Mouse (Mus musculus) bone marrow macrophage, adult 2 months (primary cell): ENCODE measurements around the gene Krt71. TPM values are rescaled to one million over a fixed set of nuclear protein-coding genes. Genes with fewer than 3 reads are reported as not detected.

ENCODE experiments used
- H3K27ac ChIP-seq: 2 replicates; pipeline ENCODE4 v1.5.1; 2012; ENCODE audit warnings: low read depth, low read length; ENCODE audit not compliant: insufficient read depth
- H3K4me1 ChIP-seq: 2 replicates; pipeline ENCODE4 v1.6.1; 2012; ENCODE audit warnings: low read length; ENCODE audit not compliant: control insufficient read depth, insufficient read depth
- H3K4me3 ChIP-seq: 2 replicates; pipeline ENCODE4 v1.5.1; 2012; ENCODE audit warnings: mild to moderate bottlenecking, low read length, moderate library complexity; ENCODE audit not compliant: insufficient read depth
- CTCF ChIP-seq: IDR thresholded peaks from 2 replicates; pipeline ENCODE4 v1.5.1; 2012; ENCODE audit warnings: low read depth, mild to moderate bottlenecking, low read length, moderate library complexity
- POLR2A ChIP-seq: IDR thresholded peaks from 2 replicates; pipeline ENCODE4 v1.6.1; 2012; ENCODE audit warnings: mild to moderate bottlenecking, low read depth, low read length, borderline replicate concordance
- polyA plus RNA-seq: library from polyadenylated mRNA; stranded (reverse); fragments of >200 nt; gene quantifications from 2 replicates; pipeline ENCODE4 v1.2.4, GENCODE M21; 2012; ENCODE audit not compliant: missing spikeins, insufficient read depth, insufficient read length

Gene Krt71
- polyA plus RNA-seq, 1 experiment = not detected

GRCm38 (mm10) chr15:101714356-101714755 lies 28.6 kb downstream of the Krt71 start:
- no peaks in the 10 kb centered on the region for H3K4me1 ChIP-seq
- H3K4me3 ChIP-seq = no peak overlapping the region
- no peak overlapping the region for H3K27ac ChIP-seq
- TF ChIP-seq CTCF = no peak

DNA sequence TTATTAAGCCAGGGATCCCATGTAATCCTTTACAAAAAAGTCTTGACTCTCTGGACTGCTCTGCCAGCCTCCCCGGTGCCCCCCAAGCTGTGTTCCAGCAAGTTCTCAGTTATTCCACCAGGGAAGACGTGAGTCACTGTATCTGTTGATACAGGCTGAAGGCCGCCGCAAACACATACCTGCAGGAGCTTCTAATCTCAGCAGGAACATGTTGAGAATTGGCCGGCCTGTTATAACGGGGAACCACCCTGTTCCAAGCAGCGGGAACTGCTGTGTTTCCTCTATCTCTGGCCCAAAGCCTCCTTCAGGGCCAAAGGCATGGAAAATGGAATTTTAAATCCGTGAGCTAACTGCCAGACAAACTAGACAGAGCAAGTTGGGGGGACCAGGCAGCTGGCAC lies 29.2 kb downstream of the Krt71 start:
- TF ChIP-seq CTCF = no peak
- no peak for TF ChIP-seq POLR2A
- Histone ChIP-seq H3K4me1 (no peaks in the 10 kb centered on the region), H3K27ac (no peak overlapping the region), H3K4me3 (no peak overlapping the region)

GRCm38 (mm10) chr15:101712720-101713119 lies 30.2 kb downstream of the Krt71 start, which contains the start of gene Krt5:
Krt5 (minus strand) TSS chr15:101712898.
- no peak within 1 kb of the TSS for H3K4me3 ChIP-seq
- no peaks in the 10 kb centered on the region for H3K4me1 ChIP-seq
- TF ChIP-seq POLR2A (no peak), CTCF (no peak)
- H3K27ac ChIP-seq = no peak within 1 kb of the TSS

GRCm38 (mm10) chr15:101708683-101709082 lies 34.2 kb downstream of the Krt71 start:
- TF ChIP-seq POLR2A (no peak), CTCF (no peak)
- Histone ChIP-seq H3K4me1 (no peaks in the 10 kb centered on the region), H3K4me3 (no peak overlapping the region), H3K27ac (no peak overlapping the region)

DNA sequence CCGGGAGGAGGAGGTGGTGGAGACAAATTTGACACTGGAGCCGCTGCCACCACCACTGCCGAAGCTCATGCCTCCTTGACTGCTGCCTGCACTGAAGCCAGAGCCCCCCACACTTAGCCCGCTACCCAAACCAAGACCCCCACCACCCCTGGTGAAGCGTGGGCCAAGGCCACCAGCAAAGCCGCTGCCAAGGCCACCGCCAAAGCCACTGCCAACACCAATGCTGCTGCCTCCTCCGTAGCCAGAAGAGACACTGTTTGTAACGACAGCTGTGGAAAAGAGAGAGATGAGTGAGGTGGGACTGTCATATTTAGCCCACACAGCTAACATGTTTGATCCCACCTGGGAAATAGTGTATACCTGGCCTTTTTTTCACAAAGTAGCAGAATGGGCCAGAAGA lies 35.5 kb downstream of the Krt71 start:
- TF ChIP-seq CTCF = no peak
- no peak for TF ChIP-seq POLR2A
- no peak overlapping the region for H3K4me3 ChIP-seq
- no peaks in the 10 kb centered on the region for H3K4me1 ChIP-seq
- no peak overlapping the region for H3K27ac ChIP-seq

GRCm38 (mm10) chr15:101704066-101704465 lies 38.8 kb downstream of the Krt71 start:
- no peak for TF ChIP-seq POLR2A
- no peak for TF ChIP-seq CTCF
- Histone ChIP-seq H3K4me3 (no peak overlapping the region), H3K4me1 (no peaks in the 10 kb centered on the region), H3K27ac (no peak overlapping the region)

GRCm38 (mm10) chr15:101702380-101702779 lies 40.5 kb downstream of the Krt71 start:
- TF ChIP-seq CTCF = no peak
- no peak for TF ChIP-seq POLR2A
- no peak overlapping the region for H3K4me3 ChIP-seq
- no peaks in the 10 kb centered on the region for H3K4me1 ChIP-seq
- no peak overlapping the region for H3K27ac ChIP-seq

DNA sequence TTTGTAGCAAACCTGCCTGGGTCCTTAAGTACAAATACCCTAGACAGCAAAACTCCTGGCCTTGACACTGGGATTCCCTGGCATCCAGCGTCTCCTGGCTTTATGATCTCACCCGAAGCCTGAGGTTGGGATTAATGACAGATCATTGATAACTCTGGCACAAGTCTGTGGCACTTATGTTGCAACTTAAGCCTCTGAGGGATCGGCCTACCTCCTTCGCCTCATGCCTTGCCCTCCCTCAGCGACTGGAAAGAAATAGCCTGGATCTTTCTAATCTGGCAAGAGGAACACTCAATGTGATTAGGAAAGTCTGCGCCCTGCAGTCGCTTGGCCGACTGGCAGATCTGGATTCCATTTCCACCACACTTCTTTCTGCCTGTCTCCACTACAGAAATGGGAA lies 43.0 kb downstream of the Krt71 start:
- Histone ChIP-seq H3K4me1 (no peaks in the 10 kb centered on the region), H3K27ac (no peak overlapping the region), H3K4me3 (no peak overlapping the region)
- TF ChIP-seq POLR2A (no peak), CTCF (no peak)

DNA sequence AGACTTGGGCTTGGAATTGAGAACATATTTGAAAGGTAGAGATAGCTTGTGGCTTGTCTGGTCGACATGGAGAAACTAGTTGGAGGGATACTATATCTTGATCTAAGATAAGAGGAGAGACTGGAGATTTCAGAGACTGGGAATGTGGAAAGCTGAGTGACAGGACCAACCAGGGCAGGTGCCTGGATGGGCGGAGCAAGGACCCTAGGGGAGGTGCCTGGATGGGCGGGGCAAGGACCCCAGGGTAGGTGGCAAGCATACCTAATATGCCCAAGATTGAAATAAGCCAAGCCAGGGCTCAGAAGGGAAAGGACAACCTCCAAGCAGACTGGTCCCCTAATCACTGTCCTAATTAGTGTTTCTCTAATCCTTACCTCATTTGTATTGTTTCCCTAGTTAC lies 43.7 kb downstream of the Krt71 start:
- H3K27ac ChIP-seq = no peak overlapping the region
- H3K4me1 ChIP-seq = no peaks in the 10 kb centered on the region
- TF ChIP-seq CTCF (no peak), POLR2A (no peak)
- H3K4me3 ChIP-seq = no peak overlapping the region

GRCm38 (mm10) chr15:101697326-101698188 lies 45.4 kb downstream of the Krt71 start:
- Histone ChIP-seq H3K4me1 (no peaks in the 10 kb centered on the region), H3K4me3 (no peak overlapping the region), H3K27ac (no peak overlapping the region)
- TF ChIP-seq POLR2A = no peak
- TF ChIP-seq CTCF = no peak
